Mouse (Mus musculus) MEL (cell line): ENCODE data around the gene Sox6. TPM values are rescaled to one million over a fixed set of nuclear protein-coding genes. Genes with fewer than 3 reads are reported as not detected.

Experiments
- DNase-seq: peaks from one replicate; pipeline ENCODE4 v3.0.0; 2011; ENCODE audit warnings: low read depth, low spot score
- H3K27ac ChIP-seq: 2 replicates; pipeline ENCODE4 v1.5.1; 2012; ENCODE audit warnings: low read depth, mild to moderate bottlenecking, control low read depth, low read length, moderate library complexity; ENCODE audit not compliant: control insufficient read depth
- H3K27me3 ChIP-seq, 2 experiments: fragments of 150-350 bp in 1 of 2; sonication (generic) in 1 of 2; 2 replicates each; pipeline ENCODE4 v1.6.1; 2012; ENCODE audit warnings: low read length in 2 of 2, mild to moderate bottlenecking in 2 of 2, improper control_type of control experiment in 1 of 2, moderate library complexity in 1 of 2; ENCODE audit not compliant: insufficient read depth in 2 of 2, control insufficient read depth in 1 of 2
- H3K36me3 ChIP-seq, 2 experiments: 2 replicates each; pipeline ENCODE4 v1.6.1; 2012 to 2014; ENCODE audit warnings: low read length in 2 of 2, improper control_type of control experiment in 1 of 2, inconsistent platforms in 1 of 2, mild to moderate bottlenecking in 1 of 2; ENCODE audit not compliant: insufficient read depth in 2 of 2, control insufficient read depth in 1 of 2
- H3K4me1 ChIP-seq, 2 experiments: fragments of 150-350 bp in 1 of 2; sonication (generic) in 1 of 2; 2 replicates each; pipeline ENCODE4 v1.6.1; 2012; ENCODE audit warnings: low read length in 2 of 2, improper control_type of control experiment in 1 of 2, mild to moderate bottlenecking in 1 of 2; ENCODE audit not compliant: insufficient read depth in 2 of 2, control insufficient read depth in 1 of 2
- H3K4me3 ChIP-seq, 2 experiments: fragments of 150-350 bp in 1 of 2; sonication (generic) in 1 of 2; 2 replicates each; pipeline ENCODE4 v1.5.1; 2012; ENCODE audit warnings: low read depth in 2 of 2, low read length in 2 of 2, mild to moderate bottlenecking in 2 of 2, moderate library complexity in 2 of 2, control low read depth in 1 of 2, improper control_type of control experiment in 1 of 2; ENCODE audit not compliant: control insufficient read depth in 1 of 2, insufficient read depth in 1 of 2
- H3K79me2 ChIP-seq: 2 replicates; pipeline ENCODE4 v1.6.1; 2012; ENCODE audit warnings: mild to moderate bottlenecking, low read length, moderate library complexity; ENCODE audit not compliant: control insufficient read depth, poor library complexity, insufficient read depth
- H3K9ac ChIP-seq: 2 replicates; pipeline ENCODE4 v1.6.1; 2012; ENCODE audit warnings: low read depth, mild to moderate bottlenecking, control low read depth, low read length, moderate library complexity; ENCODE audit not compliant: control insufficient read depth, poor library complexity, severe bottlenecking
- H3K9me3 ChIP-seq: fragments of 150-350 bp; sonication (generic); replicated peaks from 2 replicates; pipeline ENCODE4 v1.6.1; 2012; ENCODE audit warnings: mild to moderate bottlenecking, low read length, improper control_type of control experiment, moderate library complexity; ENCODE audit not compliant: insufficient read depth
- CHD1 ChIP-seq: IDR thresholded peaks from 2 replicates; pipeline ENCODE4 v1.6.1; 2012; ENCODE audit warnings: low read depth, mild to moderate bottlenecking, inconsistent platforms, low read length, improper control_type of control experiment
- EP300 ChIP-seq, 2 experiments: IDR thresholded peaks; 2 replicates each; pipeline ENCODE4 v1.6.1; 2011; ENCODE audit warnings: improper control_type of control experiment in 2 of 2, low read length in 2 of 2, low read depth in 1 of 2, mild to moderate bottlenecking in 1 of 2
- GATA1 ChIP-seq: IDR thresholded peaks from 2 replicates; pipeline ENCODE4 v1.6.1; 2011; ENCODE audit warnings: low read depth, low read length, improper control_type of control experiment
- JUND ChIP-seq: IDR thresholded peaks from 2 replicates; pipeline ENCODE4 v1.6.1; 2011; ENCODE audit warnings: low read depth, mild to moderate bottlenecking, improper control_type of control experiment, low read length
- KAT2A ChIP-seq: conservative IDR thresholded peaks from 2 replicates; pipeline ENCODE4 v1.6.1; 2012; ENCODE audit warnings: low read depth, low read length, improper control_type of control experiment, inconsistent platforms
- MAFK ChIP-seq: IDR thresholded peaks from 2 replicates; pipeline ENCODE4 v1.6.1; 2011; ENCODE audit warnings: low read depth, mild to moderate bottlenecking, low read length, improper control_type of control experiment, borderline replicate concordance
- MAX ChIP-seq: IDR thresholded peaks from 2 replicates; pipeline ENCODE4 v1.6.1; 2011; ENCODE audit warnings: low read length, improper control_type of control experiment
- POLR2A ChIP-seq, 2 experiments: IDR thresholded peaks; 2 replicates each; pipeline ENCODE4 v1.6.1; 2011 to 2012; ENCODE audit warnings: low read length in 2 of 2, mild to moderate bottlenecking in 2 of 2, control low read depth in 1 of 2, improper control_type of control experiment in 1 of 2, low read depth in 1 of 2, moderate library complexity in 1 of 2; ENCODE audit not compliant: control insufficient read depth in 1 of 2, insufficient read depth in 1 of 2, poor library complexity in 1 of 2
- POLR2AphosphoS2 ChIP-seq: IDR thresholded peaks from 2 replicates; pipeline ENCODE4 v1.6.1; 2011; ENCODE audit warnings: low read length, improper control_type of control experiment
- POLR2AphosphoS5 ChIP-seq: IDR thresholded peaks from 2 replicates; pipeline ENCODE4 v1.6.1; 2012; ENCODE audit warnings: low read depth, borderline replicate concordance, mild to moderate bottlenecking, inconsistent platforms, low read length, moderate library complexity, mixed read lengths
- RCOR1 ChIP-seq: IDR thresholded peaks from 2 replicates; pipeline ENCODE4 v1.6.1; 2012; ENCODE audit warnings: low read depth, mild to moderate bottlenecking, inconsistent platforms, low read length, improper control_type of control experiment
- SMC3 ChIP-seq: IDR thresholded peaks from 2 replicates; pipeline ENCODE4 v1.6.1; 2011; ENCODE audit warnings: low read depth, low read length, improper control_type of control experiment
- TAL1 ChIP-seq: IDR thresholded peaks from 2 replicates; pipeline ENCODE4 v1.6.1; 2012; ENCODE audit warnings: mild to moderate bottlenecking, inconsistent platforms, low read length, moderate library complexity, mixed read lengths
- TCF12 ChIP-seq: IDR thresholded peaks from 2 replicates; pipeline ENCODE4 v1.6.1; 2014; ENCODE audit warnings: low read depth, mild to moderate bottlenecking, inconsistent platforms, low read length, improper control_type of control experiment, moderate library complexity
- USF1 ChIP-seq: IDR thresholded peaks from 2 replicates; pipeline ENCODE4 v1.6.1; 2014; ENCODE audit warnings: low read depth, mild to moderate bottlenecking, inconsistent platforms, low read length, improper control_type of control experiment, moderate library complexity
- USF2 ChIP-seq, 2 experiments: IDR thresholded peaks; 2 replicates each; pipeline ENCODE4 v1.6.1; 2011 to 2012; ENCODE audit warnings: improper control_type of control experiment in 2 of 2, low read length in 2 of 2, borderline replicate concordance in 1 of 2, inconsistent platforms in 1 of 2, low read depth in 1 of 2, mild to moderate bottlenecking in 1 of 2; ENCODE audit not compliant: insufficient read depth in 1 of 2
- ZMIZ1 ChIP-seq: IDR thresholded peaks from 2 replicates; pipeline ENCODE4 v1.6.1; 2012; ENCODE audit warnings: low read depth, mild to moderate bottlenecking, inconsistent platforms, low read length, improper control_type of control experiment, moderate library complexity
- polyA plus RNA-seq, 2 experiments: library from polyadenylated mRNA; stranded (reverse) in 1 of 2; unstranded in 1 of 2; fragments of >175 nt in 1 of 2; fragments of >200 nt in 1 of 2; gene quantifications; 2 replicates each; pipeline versions ENCODE4 v1.2.1 to v1.2.4; 2012; ENCODE audit warnings: low replicate concordance in 2 of 2, low read depth in 1 of 2; ENCODE audit not compliant: insufficient read length in 2 of 2, insufficient read depth in 1 of 2, missing spikeins in 1 of 2
- total RNA-seq: library from RNA; depleted of rRNA; stranded (reverse); fragments of 300-350 nt; gene quantifications from 2 replicates; pipeline ENCODE4 v1.2.3, GENCODE M21; 2012

The Sox6 gene
- total and polyA plus RNA-seq, 3 experiments, result 2.6 to 4.6 TPM; not detected in 1

GRCm38 (mm10) chr7:115951689-115952088 lies 86.9 kb downstream of the Sox6 start:
- Histone ChIP-seq H3K4me1 (no peaks in the 10 kb centered on the region; a peak in 1 of 4 replicates), H3K27ac (no peak overlapping the region)
- DNase-seq, result peak; percentile 20

GRCm38 (mm10) chr7:115947916-115948315 lies 90.7 kb downstream of the Sox6 start:
- TF ChIP-seq GATA1, result no peak
- TF ChIP-seq TCF12, result no peak
- no peak for TF ChIP-seq POLR2A (IDR thresholded peaks at IDR 0.05; ENCODE audit: control insufficient read depth in 1 of 2, insufficient read depth in 1 of 2, low read depth in 1 of 2, low read length in 2 of 2, poor library complexity in 1 of 2)
- no peak for TF ChIP-seq KAT2A
- no peak for TF ChIP-seq JUND
- no peak for TF ChIP-seq POLR2AphosphoS5
- no peak for TF ChIP-seq ZMIZ1
- no peak for TF ChIP-seq CHD1
- no peak for TF ChIP-seq RCOR1
- TF ChIP-seq MAFK, result no peak
- no peak for TF ChIP-seq USF1
- no peak for TF ChIP-seq EP300 (IDR thresholded peaks at IDR 0.05; ENCODE audit: low read depth in 1 of 2, low read length in 2 of 2)
- TF ChIP-seq TAL1, result no peak
- no peak for TF ChIP-seq SMC3
- H3K9ac ChIP-seq, result no peak overlapping the region
- H3K79me2 ChIP-seq, result no peaks in the 10 kb centered on the region
- no peaks in the 10 kb centered on the region; a peak in 1 of 4 replicates for H3K4me1 ChIP-seq
- H3K36me3 ChIP-seq, result peaks cover 0 to 3% of the 10 kb centered on the region in 2 experiments; a peak in 2 of 4 replicates
- DNase-seq, result no peak
- H3K9me3 ChIP-seq, result no peaks in the 10 kb centered on the region
- H3K27me3 ChIP-seq, result no peaks in the 10 kb centered on the region; a peak in 1 of 4 replicates
- H3K27ac ChIP-seq, result no peak overlapping the region
- no peak overlapping the region for H3K4me3 ChIP-seq

More at GRCm38 (mm10) chr7:115951689-115952088, 86.9 kb downstream of the Sox6 start:
- Histone ChIP-seq H3K36me3 (peaks cover 0 to 3% of the 10 kb centered on the region in 2 experiments; a peak in 2 of 4 replicates), H3K79me2 (no peaks in the 10 kb centered on the region), H3K4me3 (no peak overlapping the region), H3K27me3 (no peaks in the 10 kb centered on the region; a peak in 2 of 4 replicates), H3K9me3 (no peaks in the 10 kb centered on the region), H3K9ac (no peak overlapping the region)
- TF ChIP-seq POLR2AphosphoS2 (no peak), RCOR1 (no peak), CHD1 (no peak), USF2 (IDR thresholded peaks at IDR 0.05; ENCODE audit: borderline replicate concordance in 1 of 2, insufficient read depth in 1 of 2, low read depth in 1 of 2, low read length in 2 of 2) (no peak), MAFK (no peak), MAX (no peak)
